Comparison of ENCODE assay signal across 8 mouse cellular contexts in the genomic region with DNA sequence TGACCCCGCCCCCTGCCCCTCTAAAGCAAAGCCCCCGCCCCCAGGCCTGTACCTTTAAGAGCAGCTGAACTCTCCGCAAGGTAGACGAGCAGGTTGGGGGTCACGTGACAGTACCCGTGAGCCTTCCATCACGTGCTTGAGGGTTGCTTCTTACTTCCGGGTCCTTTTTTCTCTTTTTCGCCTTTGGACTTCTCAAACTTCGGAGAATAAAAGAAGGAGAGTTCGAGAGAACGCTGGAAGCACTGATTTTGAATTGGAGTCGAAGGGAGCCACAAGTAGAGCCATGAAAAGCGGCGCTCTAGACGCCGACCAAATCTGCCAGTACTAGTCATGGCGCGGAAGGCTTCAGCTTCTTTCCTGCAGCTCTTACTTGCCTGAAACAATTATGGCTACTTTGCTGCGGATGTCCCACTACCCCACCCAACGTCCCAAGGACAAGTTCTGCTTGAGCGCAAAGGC. TPM values are rescaled to one million over a fixed set of nuclear protein-coding genes. Genes with fewer than 3 reads are reported as not detected.
A peak's percentile ranks its signal among the peaks of the same experiment; 100 is the strongest.
DNase-seq lines count a peak whose midpoint lies in the region; ATAC-seq lines count a peak whose summit lies in the region.

No protein-coding gene starts in this region.

- H3K4me1 ChIP-seq in megakaryocyte, embryonic 14.5 days, result peaks cover 65% of the 10 kb centered on the region

- intact Hi-C loops in gastrocnemius, postnatal 14 days (cut with DNase I; ENCODE audit: low total_unique reads), result no loop called here

- H3K27me3 ChIP-seq in megakaryocyte, embryonic 14.5 days (replicated peaks), result peaks cover 40% of the 10 kb centered on the region

- H3K36me3 ChIP-seq in megakaryocyte, embryonic 14.5 days (replicated peaks; ENCODE audit: low read length), result peaks cover 36% of the 10 kb centered on the region

- no peaks in the 10 kb centered on the region for H3K9me3 ChIP-seq in megakaryocyte, embryonic 14.5 days

- peak; percentile 69 to 72 for DNase-seq in adrenal gland, adult 18-20 months (ENCODE audit: low spot score in 2 of 2)
- DNase-seq in embryo, embryonic 10.5 days (ENCODE audit: low spot score), result peak; percentile 95
- peak; percentile 87 for DNase-seq in gastrocnemius, postnatal 14 days
- DNase-seq in left cerebral cortex, adult 9 months (ENCODE audit: low spot score in 2 of 2), result peak; percentile 72 to 88
- DNase-seq in right cerebral cortex, adult 2 months (ENCODE audit: low spot score in 2 of 2), result peak; percentile 82 to 87
- peak; percentile 69 for DNase-seq in urinary bladder, postnatal 10 days (ENCODE audit: low spot score)

- ATAC-seq in inflammation-experienced regulatory T-cells, adult 6 months, result peak; percentile 82

- H3K4me3 ChIP-seq in megakaryocyte, embryonic 14.5 days (replicated peaks), result peak overlapping the region; percentile 94

RNA-seq across cellular contexts. Expression of gene Apobr, which starts 1.5 kb away (rescaled TPM):
- total RNA-seq in adrenal gland, adult 18-20 months (2021), result 1 to 10 TPM; 2.4 to 3.2 TPM
- under 1 TPM; 0.55 to 0.88 TPM for total RNA-seq in gastrocnemius, postnatal 14 days (2021)
- polyA plus RNA-seq in inflammation-experienced regulatory T-cells, adult 6 months (2017; shearing (Covaris generic)), result 1 to 10 TPM in 1 of 3 experiments, under 1 TPM in 1, not detected in 1; 0.23 to 2.3 TPM
- polyA plus RNA-seq in megakaryocyte, embryonic 14.5 days (2012; ENCODE audit: insufficient read depth, low replicate concordance), result 30.2 TPM in 1 of 2 replicates, not detected in the other

RNA-seq across cellular contexts. Expression of gene Cln3, which starts 2.3 kb away (rescaled TPM):
- 10 to 100 TPM; 34.6 to 35.8 TPM for total RNA-seq in adrenal gland, adult 18-20 months (2021)
- 1 to 10 TPM; 6.5 to 7.6 TPM for total RNA-seq in gastrocnemius, postnatal 14 days (2021)
- polyA plus RNA-seq in inflammation-experienced regulatory T-cells, adult 6 months (2017; shearing (Covaris generic)), result 10 to 100 TPM; 25.2 to 57.9 (median 51.4) TPM
- polyA plus RNA-seq in megakaryocyte, embryonic 14.5 days (2012; ENCODE audit: insufficient read depth, low replicate concordance), result 8.9 and 21.3 TPM in 2 replicates

RNA-seq across cellular contexts. Expression of gene Il27, which starts 11.5 kb away (rescaled TPM):
- under 1 TPM in 1 of 2 experiments, not detected in 1; 0.38 TPM for total RNA-seq in adrenal gland, adult 18-20 months (2021)
- total RNA-seq in gastrocnemius, postnatal 14 days (2021), result not detected
- polyA plus RNA-seq in inflammation-experienced regulatory T-cells, adult 6 months (2017; shearing (Covaris generic)), result not detected
- 1.4 TPM in 1 of 2 replicates, not detected in the other for polyA plus RNA-seq in megakaryocyte, embryonic 14.5 days (2012; ENCODE audit: insufficient read depth, low replicate concordance)

RNA-seq across cellular contexts. Expression of gene Eif3c, which starts 17.1 kb away (rescaled TPM):
- 100 to 1,000 TPM; 199 to 243 TPM for total RNA-seq in adrenal gland, adult 18-20 months (2021)
- 100 to 1,000 TPM; 135 to 136 TPM for total RNA-seq in gastrocnemius, postnatal 14 days (2021)
- polyA plus RNA-seq in inflammation-experienced regulatory T-cells, adult 6 months (2017; shearing (Covaris generic)), result 100 to 1,000 TPM; 219 to 232 (median 230) TPM
- 22.3 and 46.6 TPM in 2 replicates for polyA plus RNA-seq in megakaryocyte, embryonic 14.5 days (2012; ENCODE audit: insufficient read depth, low replicate concordance)

RNA-seq across cellular contexts. Expression of gene Nupr1, which starts 47.4 kb away (rescaled TPM):
- 10 to 100 TPM; 13.6 to 26.7 TPM for total RNA-seq in adrenal gland, adult 18-20 months (2021)
- total RNA-seq in gastrocnemius, postnatal 14 days (2021), result 10 to 100 TPM; 15.4 to 18.3 TPM
- polyA plus RNA-seq in inflammation-experienced regulatory T-cells, adult 6 months (2017; shearing (Covaris generic)), result 1 to 10 TPM in 1 of 3 experiments, not detected in 2; 2.2 TPM
- 27.5 TPM in 1 of 2 replicates, not detected in the other for polyA plus RNA-seq in megakaryocyte, embryonic 14.5 days (2012; ENCODE audit: insufficient read depth, low replicate concordance)

Comparison
In these comparisons a context has a peak if more than half of its experiments do, and no peak if none do; other contexts are left out.
1. Peak in every context shown above with its lines: DNase-seq, ATAC-seq and H3K4me3 ChIP-seq.
2. RNA of gene Cln3, which starts 2.3 kb away (total RNA-seq): 34.6 to 35.8 TPM in adrenal gland, adult 18-20 months; 6.5 to 7.6 TPM in gastrocnemius, postnatal 14 days; every median in the first group is over 4 times any median in the second.